Mouse (Mus musculus): ENCODE measurements at regions not wholly inside any gene's neighbourhood (a gene's known extent, or its start where the extent isn't known, plus 50 kb on each side); places are given as distances from the start of the nearest gene placed in this dataset.

DNA sequence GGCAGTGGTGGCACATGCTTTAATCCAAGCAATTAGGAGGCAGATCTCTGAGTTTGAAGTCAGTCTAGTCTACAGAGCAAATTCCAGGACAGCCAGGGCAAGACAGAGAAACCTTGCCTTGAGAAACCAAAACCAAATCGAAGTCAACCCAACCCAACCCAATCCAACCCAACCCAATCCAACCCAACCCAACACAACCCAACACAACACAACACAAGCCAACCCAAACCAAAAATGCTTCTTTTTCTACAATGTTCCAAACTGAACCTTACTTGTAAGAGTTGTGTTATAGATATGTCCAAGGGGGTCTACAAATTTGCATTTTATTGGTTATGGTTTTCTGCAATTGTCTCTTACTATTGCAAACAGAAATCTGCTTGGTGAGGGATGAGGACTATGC lies 52.8 kb upstream of the Chodl start:
- no peak for ATAC-seq (ENCODE audit: poor library complexity, severe bottlenecking)

DNA sequence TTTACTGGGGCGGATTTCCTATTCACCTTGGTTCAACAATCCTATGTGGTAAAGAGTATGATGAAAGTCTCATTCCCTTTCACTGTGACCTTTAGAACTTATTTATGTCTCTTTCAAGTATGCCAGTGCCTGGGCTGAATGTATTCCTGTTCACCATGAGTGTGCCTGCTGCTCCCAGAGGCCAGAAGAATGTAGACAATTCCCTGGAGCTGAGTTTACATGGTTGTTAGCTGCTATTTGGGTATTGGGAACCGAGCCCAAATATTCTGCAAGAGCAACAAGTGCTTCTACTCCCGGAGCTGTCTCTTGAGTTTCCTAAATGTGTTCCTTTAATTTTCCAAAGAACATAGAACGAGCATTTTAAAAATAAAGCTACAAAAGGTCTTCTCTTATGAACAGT lies 71.7 kb upstream of the Chodl start:
- ATAC-seq (ENCODE audit: poor library complexity, severe bottlenecking) = no peak

DNA sequence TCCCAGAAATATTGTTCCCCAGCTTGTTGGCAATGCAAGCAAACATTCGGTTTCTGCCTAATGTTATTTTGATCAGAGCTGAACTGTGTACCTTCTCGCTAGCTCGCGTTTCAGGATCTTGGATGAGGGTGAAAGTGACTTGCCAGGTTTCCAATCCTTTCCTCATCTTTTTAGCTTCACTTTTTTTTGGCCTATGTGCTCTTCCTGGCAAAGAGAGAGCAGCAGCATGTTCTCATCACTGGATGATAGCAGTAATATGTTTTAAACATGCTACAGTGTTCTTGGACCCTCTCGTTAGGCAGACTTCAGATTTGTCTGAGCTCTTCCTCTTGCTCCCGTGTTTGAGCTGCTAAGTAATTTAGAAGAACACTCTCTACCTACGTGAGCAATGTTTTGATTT lies 99.8 kb upstream of the Chodl start:
- no peak for ATAC-seq (ENCODE audit: poor library complexity, severe bottlenecking)

DNA sequence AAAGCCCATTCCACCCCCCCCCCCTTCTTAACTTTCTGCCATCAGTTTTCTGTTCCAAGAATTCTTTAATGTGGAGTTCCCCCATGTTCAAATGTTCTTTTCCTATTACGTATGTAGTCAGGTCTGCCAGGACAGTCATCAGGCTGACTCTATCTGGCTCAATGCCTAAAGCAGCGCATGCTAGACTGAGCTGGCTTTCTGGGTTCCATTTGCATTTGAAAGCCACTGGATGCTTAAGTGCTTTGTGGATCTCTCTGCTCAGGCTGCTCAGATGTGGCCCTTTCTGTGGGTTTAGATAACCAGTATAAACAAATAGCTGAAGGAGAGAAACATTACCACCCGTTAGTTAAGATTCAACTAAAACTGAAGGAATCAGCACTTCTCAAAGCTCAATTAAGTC lies 103.0 kb upstream of the Chodl start:
- no peak for ATAC-seq (ENCODE audit: poor library complexity, severe bottlenecking)

DNA sequence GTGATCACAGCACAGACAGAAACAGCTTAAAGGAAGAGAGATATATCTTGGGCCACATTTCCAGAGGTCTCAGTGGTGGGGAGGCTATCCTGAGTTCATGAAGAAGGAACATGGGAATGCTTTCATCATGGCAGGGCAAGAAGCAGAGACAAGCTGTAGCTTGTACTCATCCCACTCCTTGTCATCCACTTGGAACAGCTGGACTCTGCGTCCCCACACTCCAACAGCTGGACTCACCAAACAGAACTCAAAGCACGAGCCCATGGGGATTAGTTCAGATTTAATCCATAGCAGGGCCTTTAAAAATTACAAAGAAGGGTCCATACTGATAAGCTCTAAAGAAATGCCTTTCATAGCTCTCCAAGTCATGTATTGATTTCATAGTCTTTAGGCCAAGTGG lies 140.7 kb upstream of the Chodl start:
- no peak for ATAC-seq (ENCODE audit: poor library complexity, severe bottlenecking)

DNA sequence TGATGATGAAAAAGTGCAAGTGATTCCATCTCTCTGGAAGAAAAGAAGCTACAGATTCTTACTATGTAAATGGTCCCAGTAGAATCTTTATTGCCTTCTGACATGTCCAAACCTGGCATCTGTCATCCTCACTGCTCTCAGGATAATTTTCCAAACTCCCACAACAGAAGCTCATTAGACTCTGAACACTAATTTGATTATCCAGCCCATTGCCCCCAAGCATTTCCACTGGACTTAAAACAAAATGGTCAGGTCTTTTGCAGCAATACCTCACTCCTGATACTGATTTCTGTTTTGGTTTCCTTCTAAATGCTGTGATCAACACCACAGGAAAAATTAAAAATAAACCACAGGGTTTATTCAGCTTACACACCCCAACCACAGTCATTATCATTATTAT lies 171.5 kb upstream of the Chodl start:
- ATAC-seq (ENCODE audit: poor library complexity, severe bottlenecking) = no peak

DNA sequence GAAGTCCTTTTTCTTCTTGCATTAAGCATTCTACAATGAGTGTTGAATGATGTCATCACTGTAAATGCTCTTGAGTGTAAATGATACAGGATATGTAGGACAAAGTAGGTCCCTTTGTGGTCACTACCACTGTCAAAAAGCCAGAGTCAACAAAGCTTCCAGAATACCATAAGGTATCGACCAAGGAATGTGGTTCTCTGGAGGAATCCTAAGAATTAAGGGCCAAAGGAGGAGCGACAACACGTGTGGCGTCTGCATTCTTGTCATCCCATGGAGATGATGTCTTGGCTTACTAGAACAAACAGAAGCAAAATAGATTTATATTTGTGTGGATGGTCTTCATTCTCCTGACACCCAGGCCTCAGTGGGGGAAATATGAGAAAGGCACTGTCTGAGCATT lies 161.4 kb upstream of the D16Ertd472e start:
- ATAC-seq (ENCODE audit: poor library complexity, severe bottlenecking) = no peak

DNA sequence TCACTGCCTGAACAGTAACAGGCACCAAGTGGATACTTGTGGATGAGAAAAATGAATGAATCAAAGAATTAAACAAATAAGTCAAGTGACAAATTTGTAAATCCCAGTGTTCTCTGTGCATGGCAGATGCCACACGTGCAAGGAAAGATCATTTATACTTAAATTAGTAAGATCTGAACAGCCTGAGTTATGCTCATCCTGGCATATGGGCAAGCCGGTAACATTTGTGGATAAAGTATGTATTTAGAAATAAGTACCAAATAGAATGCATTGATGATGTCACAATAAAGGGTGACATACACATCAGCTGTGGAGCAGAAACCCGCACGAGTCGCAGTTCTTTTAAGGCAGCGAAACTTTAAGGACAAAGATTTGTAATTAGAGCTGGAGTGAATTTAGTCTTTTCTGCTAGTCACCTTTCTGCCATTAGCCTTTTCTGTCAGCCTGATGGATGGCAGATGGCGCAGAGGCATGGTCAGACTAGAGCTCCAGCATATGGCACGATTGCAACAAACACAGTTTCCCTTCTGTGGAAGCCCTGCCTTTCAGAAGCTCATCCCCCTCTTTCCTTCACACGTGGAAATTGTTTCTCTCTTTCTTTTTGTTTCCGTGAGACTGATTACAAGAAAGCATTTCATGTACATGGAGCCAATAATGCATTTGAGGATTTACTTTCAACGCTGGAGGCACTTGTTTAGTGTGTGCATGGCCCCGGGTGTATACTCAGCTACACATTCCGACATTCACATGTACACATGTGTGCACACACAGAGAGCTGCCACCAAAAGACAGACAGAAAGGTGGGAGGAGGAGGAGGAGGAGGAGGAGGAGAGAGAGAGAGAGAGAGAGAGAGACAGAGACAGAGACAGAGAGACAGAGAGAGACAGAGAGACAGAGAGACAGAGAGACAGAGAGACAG lies 154.3 kb upstream of the D16Ertd472e start:
- ATAC-seq (ENCODE audit: poor library complexity, severe bottlenecking) = no peak

DNA sequence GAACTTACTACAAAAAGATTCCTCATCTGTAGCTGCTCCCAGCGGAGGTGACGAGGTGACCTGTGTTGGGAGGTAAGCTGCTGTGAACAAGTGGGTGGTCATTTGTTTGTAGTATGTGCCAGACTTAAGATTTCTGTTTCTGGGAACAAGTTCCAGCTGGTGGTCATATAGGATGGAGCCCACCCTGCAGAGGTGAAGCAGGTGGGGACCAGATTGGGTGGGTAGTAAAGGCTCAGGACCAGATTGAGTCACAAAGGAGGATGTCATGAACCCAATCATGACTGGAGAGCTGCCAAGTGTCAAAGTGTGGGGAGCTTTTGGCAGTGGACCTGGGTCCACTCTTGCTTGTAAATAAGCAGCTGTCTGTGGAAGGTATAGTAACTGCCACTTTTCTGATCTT lies 149.0 kb upstream of the D16Ertd472e start:
- ATAC-seq (ENCODE audit: poor library complexity, severe bottlenecking) = no peak

DNA sequence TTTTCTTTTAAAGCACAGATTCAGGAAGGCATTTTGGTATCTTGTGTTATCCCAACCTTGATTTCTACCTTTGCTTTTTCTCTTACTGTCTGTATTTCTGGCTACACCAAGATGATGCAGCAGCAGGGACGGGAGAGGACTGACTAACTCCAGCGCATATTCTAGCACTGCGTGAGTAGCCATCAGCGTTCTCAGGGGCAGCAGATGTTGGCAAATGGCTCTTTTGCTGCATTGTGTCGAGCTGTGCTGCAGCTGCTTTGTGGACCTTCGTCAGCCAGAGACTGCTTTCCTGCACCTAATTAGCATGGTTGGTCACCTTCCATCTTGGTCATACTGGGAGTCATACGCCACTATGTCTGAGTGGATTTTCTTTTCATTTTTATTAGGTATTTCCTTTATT lies 133.4 kb upstream of the D16Ertd472e start:
- ATAC-seq (ENCODE audit: poor library complexity, severe bottlenecking) = no peak

DNA sequence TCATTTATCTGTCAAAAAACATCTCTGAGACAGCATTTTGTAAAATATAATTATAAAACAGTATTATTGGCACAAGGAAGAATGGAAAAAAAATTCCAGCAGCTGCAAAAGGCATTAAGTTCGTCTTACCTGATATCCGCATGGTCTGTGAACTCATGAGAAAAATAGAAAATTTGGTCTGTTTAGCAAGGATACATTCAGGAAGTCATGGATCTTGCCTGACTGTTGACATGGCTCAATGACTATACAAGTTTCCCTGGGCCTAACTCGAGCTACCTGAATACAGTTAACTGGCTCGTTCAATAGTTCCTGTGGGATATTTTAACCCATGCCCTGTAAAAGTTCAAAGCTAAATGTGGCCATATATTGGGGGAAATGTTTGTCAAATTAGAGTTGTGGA lies 131.1 kb upstream of the D16Ertd472e start:
- ATAC-seq (ENCODE audit: poor library complexity, severe bottlenecking) = no peak

DNA sequence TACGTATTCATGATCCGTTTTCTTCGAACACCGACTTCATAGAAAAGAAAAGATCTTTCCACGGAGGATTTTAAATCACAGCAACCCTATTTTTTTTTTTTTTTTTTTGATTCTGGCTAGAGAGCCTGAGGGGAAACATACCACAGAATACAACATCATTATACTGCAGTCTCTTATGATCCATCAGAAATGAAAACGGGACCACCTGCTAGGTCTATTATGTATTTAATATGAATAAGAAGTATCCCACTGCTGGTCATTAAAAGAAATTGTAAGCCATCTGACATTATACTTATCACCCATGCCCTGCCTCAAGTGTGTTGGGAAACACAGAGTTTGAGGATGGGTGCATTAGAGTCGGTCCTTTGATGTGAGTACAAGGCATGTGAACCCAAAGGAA lies 130.7 kb upstream of the D16Ertd472e start:
- ATAC-seq (ENCODE audit: poor library complexity, severe bottlenecking) = no peak

DNA sequence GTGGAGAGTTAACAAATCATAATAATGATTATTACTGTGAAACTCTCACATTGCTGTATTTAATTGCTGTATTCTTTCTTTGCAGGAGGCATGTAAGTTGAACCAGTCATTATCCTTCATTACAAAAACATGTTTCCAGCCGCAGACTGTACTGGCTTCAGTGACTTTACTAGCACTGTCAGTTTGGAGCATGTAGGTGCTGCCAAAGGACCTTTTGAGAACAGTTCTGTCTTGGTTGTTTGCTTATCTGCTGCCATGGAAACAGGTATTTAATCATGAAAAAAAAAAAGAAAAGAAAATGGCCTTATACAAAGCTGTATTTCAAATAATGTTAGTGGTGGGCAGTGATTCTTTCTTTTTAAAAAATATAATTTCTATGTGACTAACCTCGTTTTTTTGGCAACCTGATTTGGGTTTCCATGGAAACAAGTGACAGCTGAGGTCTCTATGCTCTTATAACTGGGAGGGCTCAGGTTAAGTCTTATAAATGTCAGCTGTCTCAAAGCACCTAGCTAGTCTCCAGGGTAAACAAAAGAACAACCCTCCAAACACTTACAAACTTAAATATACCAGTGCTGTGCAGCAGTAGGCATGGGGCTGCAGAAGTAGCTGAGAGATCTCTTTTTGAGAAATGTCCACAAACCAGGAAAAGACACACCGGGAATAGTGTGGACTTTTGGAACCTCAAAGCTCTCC lies 121.2 kb upstream of the D16Ertd472e start:
- no peak for ATAC-seq (ENCODE audit: poor library complexity, severe bottlenecking)

DNA sequence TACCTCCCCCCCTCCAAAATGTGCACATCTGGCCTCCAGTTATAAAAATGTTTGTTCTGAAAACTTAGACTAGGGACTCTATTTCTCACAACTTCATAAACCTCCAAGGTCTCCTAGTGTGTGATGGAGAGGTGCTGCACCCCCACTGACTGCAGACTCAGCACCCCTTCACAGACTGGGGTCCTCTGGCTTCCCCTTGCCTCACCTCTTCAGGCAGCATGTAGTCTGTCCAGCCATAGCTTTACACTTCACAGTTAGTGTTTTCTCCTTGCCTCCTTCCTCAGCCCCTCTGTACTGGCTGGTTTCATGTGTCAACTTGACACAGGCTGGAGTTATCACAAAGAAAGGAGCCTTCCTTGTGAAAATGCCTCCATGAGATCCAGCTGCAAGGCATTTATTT lies 111.7 kb upstream of the D16Ertd472e start:
- no peak for ATAC-seq (ENCODE audit: poor library complexity, severe bottlenecking)

DNA sequence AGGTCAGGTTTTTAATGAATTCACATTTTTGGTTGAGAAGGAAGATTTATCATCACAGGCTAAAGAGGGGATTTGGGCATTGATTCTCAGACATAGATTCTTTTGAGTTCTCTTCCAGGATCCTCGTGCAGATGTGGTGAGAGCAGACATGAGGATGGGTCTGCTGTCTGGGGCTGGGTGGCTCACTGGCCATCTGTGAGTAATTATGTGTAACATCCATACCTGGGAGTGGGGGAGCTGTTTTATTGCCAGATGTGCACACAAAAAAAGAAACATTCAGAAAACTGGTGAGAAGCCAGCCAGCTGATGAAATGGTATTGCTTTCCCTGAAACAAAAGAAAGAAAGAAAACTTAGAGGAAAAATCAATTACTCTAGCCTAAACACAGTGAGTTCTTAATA lies 108.7 kb upstream of the D16Ertd472e start:
- no peak for ATAC-seq (ENCODE audit: poor library complexity, severe bottlenecking)

DNA sequence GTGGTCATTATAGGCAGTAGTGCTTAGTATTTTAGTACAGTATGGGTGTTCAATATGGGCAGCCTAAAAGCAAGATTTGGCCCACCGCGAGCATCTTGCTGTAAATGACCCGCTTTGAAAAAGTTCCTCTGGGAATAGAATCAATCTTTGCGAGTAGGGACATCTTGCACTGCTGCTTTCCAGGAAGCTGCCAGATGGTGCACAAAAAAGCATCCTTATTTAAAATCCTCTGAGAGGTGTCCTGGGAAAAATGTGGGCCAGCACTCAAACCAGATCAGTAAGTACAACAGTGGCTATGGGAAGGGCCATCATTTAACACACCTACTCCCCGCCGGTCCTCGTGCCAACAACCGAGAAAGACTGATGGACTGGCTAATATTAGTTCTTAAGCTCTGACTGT lies 107.5 kb upstream of the D16Ertd472e start:
- ATAC-seq (ENCODE audit: poor library complexity, severe bottlenecking) = no peak

DNA sequence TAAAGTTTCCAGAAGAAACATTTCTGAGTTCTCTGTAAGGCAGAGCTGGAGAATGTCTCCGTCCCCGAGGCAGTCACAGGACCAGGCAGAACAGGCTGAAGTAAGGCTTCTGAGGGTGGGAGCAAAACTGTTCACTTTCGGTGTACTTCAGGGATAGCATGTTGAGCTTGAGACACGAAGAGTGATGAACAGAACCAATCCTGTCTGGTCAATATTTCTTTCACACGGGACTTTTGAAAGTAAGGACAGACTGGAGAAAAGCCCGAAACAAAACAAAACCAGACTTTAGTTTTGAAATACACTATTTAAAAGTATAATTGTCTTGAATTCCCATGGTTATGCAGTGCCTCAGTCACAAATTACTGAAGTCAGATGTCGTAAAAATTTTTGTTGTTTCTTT lies 84.6 kb upstream of the D16Ertd472e start:
- ATAC-seq (ENCODE audit: poor library complexity, severe bottlenecking) = no peak

DNA sequence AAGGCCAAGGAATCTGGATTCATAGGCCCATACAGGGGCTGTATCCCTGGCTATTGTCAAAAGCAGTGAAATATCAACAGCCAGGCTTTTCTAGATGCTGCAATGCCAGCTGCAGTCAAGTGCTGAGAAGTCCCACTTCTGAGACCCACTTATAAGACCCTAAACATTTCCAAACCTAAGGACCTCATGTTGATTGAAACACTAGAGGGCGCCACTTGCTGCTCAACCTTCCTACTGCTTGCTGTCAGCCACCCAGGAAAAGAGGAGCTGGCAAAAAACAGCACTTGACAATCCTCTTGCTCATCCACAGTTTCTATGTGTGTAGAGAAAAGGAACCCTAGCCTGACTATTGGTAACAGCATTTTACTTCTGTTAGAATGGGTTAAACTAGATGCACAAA lies 68.2 kb upstream of the D16Ertd472e start:
- ATAC-seq (ENCODE audit: poor library complexity, severe bottlenecking) = no peak

DNA sequence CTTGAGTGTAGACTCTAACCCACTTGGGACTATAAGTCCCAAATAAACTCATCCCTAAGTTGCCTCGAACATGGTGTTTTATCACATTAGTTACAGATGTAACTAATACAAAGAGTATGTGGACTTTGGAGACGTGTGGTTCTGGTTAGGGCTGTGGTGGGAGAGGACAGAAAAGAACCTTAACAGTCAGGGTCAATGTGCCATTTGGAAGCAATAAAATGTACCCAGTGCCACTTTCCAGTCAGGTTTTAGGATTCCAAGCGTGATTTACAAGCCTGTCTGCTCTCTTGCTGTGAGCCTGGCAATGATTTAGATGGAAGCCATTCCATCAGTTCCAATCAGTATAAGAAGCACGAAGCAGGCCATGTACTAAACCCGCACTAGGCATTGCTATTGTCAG lies 65.2 kb upstream of the D16Ertd472e start:
- no peak for ATAC-seq (ENCODE audit: poor library complexity, severe bottlenecking)

DNA sequence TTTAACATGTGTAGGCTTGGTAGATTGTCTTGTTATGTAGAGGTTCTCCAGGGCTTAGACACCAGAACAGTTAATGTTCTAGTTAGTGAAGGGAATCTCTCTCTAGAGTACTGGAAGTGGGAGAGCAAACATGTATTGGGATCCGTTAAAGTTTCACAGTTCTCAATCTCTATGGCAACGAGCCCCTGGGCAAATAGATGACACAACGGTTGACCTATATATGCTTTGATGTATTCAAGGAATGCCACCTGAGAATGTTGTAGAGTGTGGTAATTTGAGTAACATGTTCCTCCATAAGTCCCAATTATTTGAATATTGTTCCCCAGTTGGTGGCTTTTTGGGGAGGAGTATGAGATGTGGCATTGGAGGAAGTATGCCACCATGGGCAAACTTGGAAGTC lies 64.7 kb upstream of the D16Ertd472e start:
- no peak for ATAC-seq (ENCODE audit: poor library complexity, severe bottlenecking)

DNA sequence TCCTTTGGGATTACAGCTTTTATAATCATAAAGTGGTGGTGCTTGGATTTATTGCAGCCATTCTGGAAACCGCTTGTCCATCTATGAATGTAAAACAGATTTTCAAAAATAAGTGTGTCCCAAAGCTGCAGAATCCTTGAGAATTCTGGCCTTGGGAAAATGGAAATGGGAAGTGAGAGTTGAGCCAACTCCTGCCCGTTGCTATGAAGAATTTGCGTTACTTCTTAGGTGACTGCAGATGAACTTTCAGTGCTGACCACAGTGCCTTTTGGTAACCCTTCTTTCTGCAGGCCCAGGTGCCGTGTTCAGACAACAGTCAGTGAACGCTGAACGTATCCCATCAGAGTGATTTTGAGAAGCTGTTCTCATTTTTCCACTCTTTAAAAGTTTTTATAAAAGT lies 60.9 kb upstream of the D16Ertd472e start:
- ATAC-seq (ENCODE audit: poor library complexity, severe bottlenecking) = no peak

DNA sequence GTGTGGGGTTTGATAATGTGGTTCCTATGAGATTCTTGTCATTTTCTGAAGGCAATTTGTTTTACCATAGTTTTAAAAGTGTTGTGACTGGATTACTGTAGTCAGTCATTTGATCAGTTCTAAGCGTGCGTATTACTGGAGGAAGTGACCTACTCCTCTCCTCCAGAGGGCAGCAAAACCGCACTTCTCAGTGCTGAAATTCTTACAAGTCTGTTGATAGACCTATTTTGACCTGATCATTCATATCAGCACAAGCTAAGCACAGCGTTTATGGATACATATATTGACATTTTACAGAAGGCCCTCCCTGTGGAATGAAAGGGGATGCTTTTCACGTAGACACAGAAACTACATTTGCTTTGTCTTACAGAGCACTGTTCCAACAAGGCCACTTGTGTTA lies 60.5 kb upstream of the D16Ertd472e start:
- ATAC-seq (ENCODE audit: poor library complexity, severe bottlenecking) = peak; percentile 71

DNA sequence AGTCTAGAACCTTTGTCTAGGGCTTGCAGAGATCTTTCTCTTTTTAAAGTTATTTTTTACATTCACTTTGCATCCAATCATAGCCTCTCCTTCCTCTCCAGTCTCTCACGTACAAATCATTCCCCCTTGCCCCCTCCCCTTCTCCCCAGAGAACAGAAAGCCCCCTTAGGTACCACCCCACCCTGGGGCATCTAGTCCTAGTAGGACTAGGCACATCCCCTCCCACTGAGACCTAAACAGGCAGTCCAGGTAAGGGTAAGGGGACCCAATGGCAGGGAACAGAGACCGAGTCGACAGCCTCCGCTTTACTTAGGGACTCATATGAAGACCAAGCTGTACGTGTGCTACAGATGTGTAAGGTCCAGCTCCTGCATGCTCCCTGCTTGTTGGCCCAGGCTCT lies 59.3 kb upstream of the D16Ertd472e start:
- ATAC-seq (ENCODE audit: poor library complexity, severe bottlenecking) = no peak

Measured in megakaryocyte, adult 5-6 weeks (primary cell).